Mouse (Mus musculus) brain, embryonic 14.5 days (tissue): Measurements from ENCODE around the gene 4932438H23Rik.
A peak's percentile ranks its signal among the peaks of the same experiment; 100 is the strongest.

ENCODE experiments used
- CTCF ChIP-seq: fragments of 200-500 bp; IDR thresholded peaks from 2 replicates; pipeline ENCODE4 v1.5.1; 2012; ENCODE audit warnings: inconsistent platforms, mild to moderate bottlenecking, moderate library complexity, borderline replicate concordance; ENCODE audit not compliant: insufficient read depth, insufficient read length; ENCODE audit errors: extremely low read depth
- POLR2A ChIP-seq: fragments of 200-500 bp; IDR thresholded peaks from 2 replicates; pipeline ENCODE4 v1.6.1; 2012; ENCODE audit warnings: mild to moderate bottlenecking, inconsistent platforms, borderline replicate concordance; ENCODE audit not compliant: poor library complexity, insufficient read depth, insufficient read length, severe bottlenecking; ENCODE audit errors: extremely low read depth

DNA sequence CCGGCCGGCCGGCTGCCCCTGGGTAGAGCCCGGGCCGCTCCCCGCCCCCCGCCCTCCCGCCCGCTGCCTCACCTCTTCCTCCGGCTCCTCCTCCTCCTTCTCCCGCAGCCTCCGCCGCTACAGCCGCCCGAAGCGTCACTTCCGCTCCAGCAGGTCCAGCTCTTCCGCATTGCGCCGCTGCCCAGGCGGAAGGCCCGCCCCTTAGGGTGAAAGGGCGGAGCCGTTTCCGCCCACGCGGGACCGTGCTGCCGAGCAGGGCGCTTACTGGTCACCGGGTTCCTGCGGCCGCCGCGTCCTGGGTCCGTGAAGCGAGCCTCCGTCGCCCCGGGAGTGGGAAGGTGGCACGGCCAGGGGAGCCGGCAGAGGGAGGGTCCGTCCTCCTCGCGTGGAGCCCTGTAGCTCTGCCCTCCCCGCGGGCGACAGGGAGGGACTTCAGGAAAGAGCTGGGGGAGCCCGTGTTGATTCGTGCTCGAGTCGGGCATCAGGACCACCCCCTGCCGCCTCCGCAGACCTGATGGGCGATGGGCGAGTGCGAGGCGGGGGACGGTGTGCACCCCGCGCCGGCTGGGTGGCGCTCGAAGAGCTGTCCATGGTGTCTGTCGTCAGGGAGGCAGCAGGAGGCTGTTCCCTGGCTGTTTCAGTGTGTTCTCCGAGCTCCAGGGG, 83.8 kb downstream of the 4932438H23Rik start, which contains the start of gene Synj1:
- TF ChIP-seq POLR2A (peak; percentile 36; the same call in 1 of the 2 replicates), CTCF (no peak)
